Comparison of ENCODE assay signal across 9 mouse cellular contexts in genomic region chr5:134918071-134918832, GRCm38 (mm10). TPM values are rescaled to one million over a fixed set of nuclear protein-coding genes. Genes with fewer than 3 reads are reported as not detected.
DNase-seq lines count a peak whose midpoint lies in the region; ATAC-seq and TF ChIP-seq lines count a peak whose summit lies in the region.
"Had no signal": no experiment of that assay in that cellular context is flagged by ENCODE, and none has a peak within 500 bp of the region (broad histone marks: within the 10 kb centered on the region; RNA-seq: fewer than 3 reads in every experiment).

No protein-coding gene starts in this region.

- H3K4me2 ChIP-seq in heart, embryonic 11.5 days, result no peak overlapping the region
- H3K4me2 ChIP-seq: midbrain, embryonic 12.5 days had no signal

- H3K27me3 ChIP-seq in heart, adult 2 months (ENCODE audit: control insufficient read depth, insufficient read depth, low read length), result no peaks in the 10 kb centered on the region
- H3K27me3 ChIP-seq in heart, embryonic 11.5 days (ENCODE audit: control insufficient read depth, insufficient read depth, low read length), result no peaks in the 10 kb centered on the region
- H3K27me3 ChIP-seq: midbrain, embryonic 12.5 days had no signal

- no peak for TF ChIP-seq EP300 in heart, adult 2 months (IDR thresholded peaks at IDR 0.05; ENCODE audit: insufficient read depth, low read depth, low read length)

- DNase-seq in heart, adult 2 months, result peak in 1 of 2 experiments; percentile 56
- peak; percentile 98 for DNase-seq in ES-CJ7 (ENCODE audit: low read depth, low spot score)
- DNase-seq in c-Kit-negative CD71-positive TER-119-positive erythroid progenitor cells, embryonic 14.5 days (ENCODE audit: low read depth, low spot score), result peak; percentile 96
- peak; percentile 34 to 40 for DNase-seq in gastrocnemius, postnatal 36 days
- peak; percentile 16 to 58 for DNase-seq in layer of hippocampus, postnatal 25 days (ENCODE audit: extremely low spot score in 1 of 2, low spot score in 1 of 2)
- peak; percentile 67 for DNase-seq in thymus, postnatal 25 days

- no peak for ATAC-seq in heart, embryonic 11.5 days (replicated peaks; ENCODE audit: insufficient number of reproducible peaks, low FRiP score, low TSS enrichment)
- ATAC-seq in megakaryocyte-erythroid progenitor cell, adult 5-6 weeks (replicated peaks; ENCODE audit: low FRiP score, low TSS enrichment, poor library complexity, severe bottlenecking), result 0 out of 2 replicates have a peak, but pooled peaks have one; percentile 4

- no peaks in the 10 kb centered on the region; the same call in 1 of the 2 replicates for H3K9me3 ChIP-seq in heart, embryonic 11.5 days (replicated peaks; ENCODE audit: control insufficient read depth, low read length)

- TF ChIP-seq CTCF in heart, adult 2 months (IDR thresholded peaks at IDR 0.05), result peak; percentile 79

- H3K9ac ChIP-seq in heart, adult 2 months (ENCODE audit: low read depth, low read length), result no peak overlapping the region
- H3K9ac ChIP-seq in heart, embryonic 11.5 days (ENCODE audit: low read depth, low read length), result no peak overlapping the region
- H3K9ac ChIP-seq: midbrain, embryonic 12.5 days had no signal

- no peak overlapping the region for H3K4me3 ChIP-seq in heart, adult 2 months
- no peak overlapping the region for H3K4me3 ChIP-seq in heart, embryonic 11.5 days (ENCODE audit: low read depth, low read length)
- H3K4me3 ChIP-seq: midbrain, embryonic 12.5 days had no signal

- 51% methylated on average over 16 of the region's 16 CpGs for WGBS in heart, adult 2 months
- WGBS in heart, embryonic 11.5 days (ENCODE audit: insufficient replicate concordance), result 48% methylated on average over 16 of the region's 16 CpGs

- H3K27ac ChIP-seq in heart, adult 2 months, result no peak overlapping the region
- H3K27ac ChIP-seq in heart, embryonic 11.5 days (ENCODE audit: low read depth, low read length), result no peak overlapping the region
- H3K27ac ChIP-seq: midbrain, embryonic 12.5 days had no signal

- intact Hi-C loops in heart, adult 2 months (cut with DNase I), result no loop called here
- intact Hi-C loops in gastrocnemius, postnatal 36 days (cut with DNase I), result no loop called here

- H3K79me2 ChIP-seq in heart, adult 2 months (replicated peaks; ENCODE audit: control insufficient read depth, insufficient read depth, low read length), result no peaks in the 10 kb centered on the region

- no peaks in the 10 kb centered on the region for H3K36me3 ChIP-seq in heart, adult 2 months (ENCODE audit: control insufficient read depth, insufficient read depth, low read length)
- no peaks in the 10 kb centered on the region for H3K36me3 ChIP-seq in heart, embryonic 11.5 days (ENCODE audit: control insufficient read depth, insufficient read depth, low read length)
- H3K36me3 ChIP-seq: midbrain, embryonic 12.5 days had no signal

- no peak for TF ChIP-seq POLR2A in heart, adult 2 months (IDR thresholded peaks at IDR 0.05; ENCODE audit: insufficient read depth, low read depth, low read length)

- H3K4me1 ChIP-seq in heart, adult 2 months (ENCODE audit: control insufficient read depth, insufficient read depth, low read length), result no peaks in the 10 kb centered on the region
- no peaks in the 10 kb centered on the region for H3K4me1 ChIP-seq in heart, embryonic 11.5 days (ENCODE audit: control insufficient read depth, insufficient read depth, low read length)
- H3K4me1 ChIP-seq: midbrain, embryonic 12.5 days had no signal

RNA-seq across cellular contexts. Expression of gene Cldn13, which starts 2.9 kb away (rescaled TPM):
- not detected for total RNA-seq in heart, adult 2 months (2021)
- polyA plus RNA-seq in heart, adult 2 months (2012; rRNA removed), result 0.10 TPM in 1 of 2 replicates, not detected in the other
- polyA plus RNA-seq in heart, embryonic 11.5 days (2014; fragmentation: Nextera tagmentation; extraction: Ambion mirVana), result 15.0 and 17.1 TPM in 2 replicates
- not detected for total RNA-seq in gastrocnemius, postnatal 36 days (2021)
- not detected for total RNA-seq in layer of hippocampus, postnatal 25 days (2021)
- 177 and 197 TPM in 2 replicates for total RNA-seq in megakaryocyte-erythroid progenitor cell, adult 5-6 weeks (2014; fragmentation: Nextera tagmentation)
- total RNA-seq in megakaryocyte-erythroid progenitor cell, adult 5-6 weeks (2017), result 55.6 and 123 TPM in 2 replicates

RNA-seq across cellular contexts. Expression of gene Tmem270, which starts 11.7 kb away (rescaled TPM):
- total RNA-seq in heart, adult 2 months (2021), result not detected
- not detected in 2 replicates for polyA plus RNA-seq in heart, adult 2 months (2012; rRNA removed)
- polyA plus RNA-seq in heart, embryonic 11.5 days (2014; fragmentation: Nextera tagmentation; extraction: Ambion mirVana), result not detected in 2 replicates
- not detected for total RNA-seq in gastrocnemius, postnatal 36 days (2021)
- total RNA-seq in layer of hippocampus, postnatal 25 days (2021), result not detected
- total RNA-seq in megakaryocyte-erythroid progenitor cell, adult 5-6 weeks (2014; fragmentation: Nextera tagmentation), result not detected in 2 replicates
- not detected in 2 replicates for total RNA-seq in megakaryocyte-erythroid progenitor cell, adult 5-6 weeks (2017)
- polyA plus RNA-seq: midbrain, embryonic 12.5 days had no signal

RNA-seq across cellular contexts. Expression of gene Mettl27, which starts 13.9 kb away (rescaled TPM):
- total RNA-seq in heart, adult 2 months (2021), result 1 to 10 TPM; 4.1 to 6.7 TPM
- 2.8 TPM in 2 replicates for polyA plus RNA-seq in heart, adult 2 months (2012; rRNA removed)
- polyA plus RNA-seq in heart, embryonic 11.5 days (2014; fragmentation: Nextera tagmentation; extraction: Ambion mirVana), result 10.3 and 11.1 TPM in 2 replicates
- 1 to 10 TPM; 5.1 to 6.4 TPM for total RNA-seq in gastrocnemius, postnatal 36 days (2021)
- 1 to 10 TPM; 9.2 to 9.3 TPM for total RNA-seq in layer of hippocampus, postnatal 25 days (2021)
- 9.9 and 12.8 TPM in 2 replicates for total RNA-seq in megakaryocyte-erythroid progenitor cell, adult 5-6 weeks (2014; fragmentation: Nextera tagmentation)
- total RNA-seq in megakaryocyte-erythroid progenitor cell, adult 5-6 weeks (2017), result 6.5 and 18.5 TPM in 2 replicates

RNA-seq across cellular contexts. Expression of gene Cldn4, which starts 28.5 kb away (rescaled TPM):
- total RNA-seq in heart, adult 2 months (2021), result not detected
- polyA plus RNA-seq in heart, adult 2 months (2012; rRNA removed), result 0.68 TPM in 1 of 2 replicates, not detected in the other
- 1.4 and 1.7 TPM in 2 replicates for polyA plus RNA-seq in heart, embryonic 11.5 days (2014; fragmentation: Nextera tagmentation; extraction: Ambion mirVana)
- not detected for total RNA-seq in gastrocnemius, postnatal 36 days (2021)
- total RNA-seq in layer of hippocampus, postnatal 25 days (2021), result not detected
- not detected in 2 replicates for total RNA-seq in megakaryocyte-erythroid progenitor cell, adult 5-6 weeks (2014; fragmentation: Nextera tagmentation)
- not detected in 2 replicates for total RNA-seq in megakaryocyte-erythroid progenitor cell, adult 5-6 weeks (2017)

Comparison
In these comparisons a context has a peak if more than half of its experiments do, and no peak if none do; other contexts are left out.
1. RNA of gene Cldn13, which starts 2.9 kb away (total RNA-seq): 55.6 to 197 TPM in megakaryocyte-erythroid progenitor cell, adult 5-6 weeks; not detected in heart, adult 2 months, not detected in gastrocnemius, postnatal 36 days and not detected in layer of hippocampus, postnatal 25 days; every median in the first group is over 10 times any median in the second.